Mouse (Mus musculus) macrophage (primary cell): Measurements from ENCODE around the gene Capn1. TPM values are rescaled to one million over a fixed set of nuclear protein-coding genes. Genes with fewer than 3 reads are reported as not detected.

Experiments used
- H3K27ac ChIP-seq: fragments of 350-480 bp; formaldehyde crosslinking; 2 replicates; pipeline ENCODE4 v1.9.0; 2021
- H3K36me3 ChIP-seq: fragments of 350-480 bp; formaldehyde crosslinking; 2 replicates; pipeline ENCODE4 v1.9.0; 2021; ENCODE audit errors: inconsistent target
- H3K4me3 ChIP-seq: fragments of 350-480 bp; formaldehyde crosslinking; 2 replicates; pipeline ENCODE4 v1.9.0; 2021; ENCODE audit errors: inconsistent target
- H3K79me2 ChIP-seq: fragments of 350-480 bp; formaldehyde crosslinking; 2 replicates; pipeline ENCODE4 v1.9.0; 2021; ENCODE audit errors: inconsistent target
- WGBS: methylation state at CpG from one replicate; pipeline ENCODE4 v1.1.7; 2026; ENCODE audit warnings: inconsistent platforms; ENCODE audit not compliant: missing documents; 5-methylcytosine and 5-hydroxymethylcytosine counted together
- polyA plus RNA-seq: library from polyadenylated mRNA; stranded (reverse); fragments of 250-400 nt; gene quantifications from 3 replicates; pipeline ENCODE4 v1.2.4, GENCODE M21; 2018; ENCODE audit warnings: inconsistent platforms

Capn1 gene
- polyA plus RNA-seq, 1 experiment from 2014 or later, result 59.9 TPM

- Histone ChIP-seq H3K4me3 (no peak overlapping the region), H3K36me3 (peaks cover 35% of the 10 kb centered on the region), H3K27ac (no peak overlapping the region), H3K79me2 (no peaks in the 10 kb centered on the region)
- WGBS, result 90% methylated on average over 12 of the region's 12 CpGs
Measured at GRCm38 (mm10) chr19:5990033-5990432, 25.7 kb downstream of the Capn1 start.

DNA sequence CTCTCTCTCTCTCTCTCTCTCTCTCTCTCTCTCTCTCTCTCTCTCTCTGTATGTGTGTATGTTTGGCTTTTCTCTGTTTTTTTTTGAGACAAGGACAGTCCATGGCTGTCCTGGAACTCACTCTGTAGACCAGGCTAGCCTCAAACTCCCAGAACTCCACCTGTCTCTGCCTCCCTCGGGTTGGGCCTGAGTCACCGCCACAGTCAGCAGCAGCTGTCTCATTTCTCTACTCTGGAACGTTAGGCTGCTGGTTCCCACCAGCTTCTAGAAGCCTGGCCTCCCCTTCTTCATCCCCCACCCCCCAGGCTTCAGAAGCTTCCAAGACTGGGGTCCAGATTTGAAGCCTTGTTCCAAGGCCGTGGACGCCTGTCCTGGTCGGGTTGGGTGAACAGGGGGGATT lies 26.1 kb downstream of the Capn1 start:
- Histone ChIP-seq H3K27ac (no peak overlapping the region), H3K79me2 (no peaks in the 10 kb centered on the region), H3K4me3 (no peak overlapping the region), H3K36me3 (peaks cover 31% of the 10 kb centered on the region)
- WGBS, result 54% methylated on average over 6 of the region's 6 CpGs

- WGBS, result 5% methylated on average over 10 of the region's 13 CpGs
- Histone ChIP-seq H3K36me3 (peaks cover 24% of the 10 kb centered on the region), H3K4me3 (no peak overlapping the region), H3K79me2 (no peaks in the 10 kb centered on the region), H3K27ac (no peak overlapping the region)
Measured at GRCm38 (mm10) chr19:5988815-5989452, 26.8 kb downstream of the Capn1 start.

GRCm38 (mm10) chr19:5988027-5988814 lies 27.5 kb downstream of the Capn1 start:
- Histone ChIP-seq H3K4me3 (no peak overlapping the region), H3K79me2 (no peaks in the 10 kb centered on the region), H3K36me3 (peaks cover 17% of the 10 kb centered on the region), H3K27ac (no peak overlapping the region)
- whole genome bisulfite sequencing, result 38% methylated on average over 5 of the region's 5 CpGs

GRCm38 (mm10) chr19:5986043-5986442 lies 29.7 kb downstream of the Capn1 start, which contains the start of gene Slc22a20:
Gene Slc22a20 (minus strand): TSS chr19:5986143.
- Histone ChIP-seq H3K27ac (no peak within 1 kb of the TSS), H3K4me3 (no peak within 1 kb of the TSS), H3K79me2 (no peaks in the 10 kb centered on the region), H3K36me3 (0 out of 2 replicates have a peak, but pooled peaks cover under 1% of the 10 kb centered on the region)
- 95% methylated on average over 4 of the region's 4 CpGs for WGBS

GRCm38 (mm10) chr19:5980477-5980876 lies 35.2 kb downstream of the Capn1 start:
- WGBS, result 84% methylated on average over 9 of the region's 9 CpGs
- Histone ChIP-seq H3K36me3 (no peaks in the 10 kb centered on the region), H3K79me2 (no peaks in the 10 kb centered on the region), H3K4me3 (no peak overlapping the region), H3K27ac (no peak overlapping the region)

DNA sequence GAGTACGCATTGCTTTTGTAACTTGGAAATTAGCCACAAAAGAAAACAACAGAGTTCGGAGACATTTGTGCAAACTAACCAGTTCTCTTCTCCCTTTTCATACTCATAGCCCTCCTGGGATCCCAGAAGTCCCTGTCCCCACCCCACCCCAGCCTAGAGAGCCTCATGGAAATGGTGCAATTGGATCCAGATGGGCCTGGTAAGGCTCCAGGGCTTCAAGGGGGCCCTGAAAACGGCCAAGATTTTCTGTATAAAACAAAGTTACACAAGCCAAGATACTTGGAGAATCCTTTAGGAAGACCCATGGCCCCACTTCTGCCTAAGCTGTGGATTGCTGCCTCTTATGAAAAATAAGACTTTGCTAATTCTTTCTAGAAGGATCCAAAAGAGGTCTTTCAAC lies 38.0 kb downstream of the Capn1 start:
- H3K4me3 ChIP-seq, result no peak overlapping the region
- no peaks in the 10 kb centered on the region for H3K79me2 ChIP-seq
- no peak overlapping the region for H3K27ac ChIP-seq
- 85% methylated on average over 3 of the region's 3 CpGs for WGBS
- no peaks in the 10 kb centered on the region for H3K36me3 ChIP-seq

- no peaks in the 10 kb centered on the region for H3K79me2 ChIP-seq
- H3K27ac ChIP-seq, result no peak overlapping the region
- H3K36me3 ChIP-seq, result no peaks in the 10 kb centered on the region
- 90% methylated on average over 4 of the region's 4 CpGs for WGBS
- H3K4me3 ChIP-seq, result no peak overlapping the region
Measured at GRCm38 (mm10) chr19:5975676-5976075, 40.0 kb downstream of the Capn1 start.

DNA sequence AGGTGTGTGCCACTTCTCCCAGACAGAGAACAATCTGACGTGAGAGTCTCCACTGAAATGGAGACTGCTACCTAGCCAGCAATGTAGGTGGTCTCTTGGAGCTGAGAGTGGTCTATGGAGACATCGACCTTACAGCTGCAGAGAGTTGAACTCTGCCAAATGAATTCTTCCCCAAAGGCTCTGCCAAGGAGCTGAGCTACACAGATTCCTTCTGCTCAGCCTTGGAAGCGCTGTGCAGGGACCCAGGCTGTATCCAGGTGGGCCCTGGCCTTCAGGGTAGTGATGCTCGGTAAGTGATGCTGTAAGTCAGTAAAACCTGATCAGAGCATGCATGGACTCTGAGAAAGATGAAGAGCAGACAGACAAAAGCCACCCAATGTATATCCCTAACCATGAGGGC lies 40.6 kb downstream of the Capn1 start:
- Histone ChIP-seq H3K79me2 (no peaks in the 10 kb centered on the region), H3K27ac (no peak overlapping the region), H3K4me3 (no peak overlapping the region), H3K36me3 (no peaks in the 10 kb centered on the region)
- 85% methylated on average over 4 of the region's 4 CpGs for WGBS

- WGBS, result 95% methylated on average over 10 of the region's 10 CpGs
- Histone ChIP-seq H3K4me3 (no peak overlapping the region), H3K27ac (no peak overlapping the region), H3K36me3 (no peaks in the 10 kb centered on the region), H3K79me2 (peaks cover 11% of the 10 kb centered on the region)
Measured at GRCm38 (mm10) chr19:5967664-5968063, 48.0 kb downstream of the Capn1 start.

- Histone ChIP-seq H3K36me3 (no peaks in the 10 kb centered on the region), H3K27ac (no peak overlapping the region), H3K79me2 (peaks cover 20% of the 10 kb centered on the region), H3K4me3 (no peak overlapping the region)
- WGBS, result 78% methylated on average over 6 of the region's 6 CpGs
Measured at GRCm38 (mm10) chr19:5966786-5967185, 48.9 kb downstream of the Capn1 start.

GRCm38 (mm10) chr19:5965910-5966309 lies 49.8 kb downstream of the Capn1 start:
- no peak overlapping the region for H3K27ac ChIP-seq

GRCm38 (mm10) chr19:5965280-5965679 lies 50.4 kb downstream of the Capn1 start:
- no peak overlapping the region for H3K4me3 ChIP-seq
- H3K79me2 ChIP-seq, result peaks cover 34% of the 10 kb centered on the region
- no peaks in the 10 kb centered on the region for H3K36me3 ChIP-seq
- peak overlapping the region; percentile 59; the same call in 1 of the 2 replicates for H3K27ac ChIP-seq
- WGBS, result 21% methylated on average over 4 of the region's 4 CpGs

More at GRCm38 (mm10) chr19:5965910-5966309, 49.8 kb downstream of the Capn1 start:
- Histone ChIP-seq H3K36me3 (no peaks in the 10 kb centered on the region), H3K79me2 (peaks cover 29% of the 10 kb centered on the region), H3K4me3 (no peak overlapping the region)
- WGBS, result 100% methylated on average over 2 of the region's 2 CpGs

GRCm38 (mm10) chr19:5964804-5965203 lies 50.9 kb downstream of the Capn1 start:
- Histone ChIP-seq H3K79me2 (peaks cover 34% of the 10 kb centered on the region), H3K4me3 (peak overlapping the region; percentile 74), H3K36me3 (no peaks in the 10 kb centered on the region), H3K27ac (peak overlapping the region; percentile 59)
- 100% methylated on average over 2 of the region's 2 CpGs for WGBS

GRCm38 (mm10) chr19:5963883-5964562 lies 51.7 kb downstream of the Capn1 start, which contains the start of gene Pola2:
Gene Pola2 (minus strand): TSS chr19:5964202.
- Histone ChIP-seq H3K36me3 (peaks cover 3% of the 10 kb centered on the region; the same call in 1 of the 2 replicates), H3K79me2 (peaks cover 34% of the 10 kb centered on the region), H3K27ac (peak within 1 kb of the TSS; percentile 59), H3K4me3 (peak within 1 kb of the TSS; percentile 74)
- WGBS, result under 1% methylated on average over 50 of the region's 50 CpGs
